Mouse (Mus musculus): Measurements from ENCODE around the gene Reck.

GRCm38 (mm10) chr4:43983756-43984155, 108.4 kb downstream of the Reck start:
- no peak for TF ChIP-seq POLR2A (IDR thresholded peaks at IDR 0.05; ENCODE audit: low read depth, low read length)
- TF ChIP-seq CTCF (conservative IDR thresholded peaks at IDR 0.05; ENCODE audit: insufficient read depth, insufficient read length, low read depth, low read length), result no peak
